Mouse (Mus musculus) intestine, embryonic 16.5 days (tissue): ENCODE results near the gene Cd276. TPM values are rescaled to one million over a fixed set of nuclear protein-coding genes. Genes with fewer than 3 reads are reported as not detected.

Experiments used
- polyA plus RNA-seq: library from polyadenylated mRNA; unstranded; fragments of >200 nt; fragmentation: Nextera tagmentation; extraction: Ambion mirVana; gene quantifications from 2 replicates; pipeline ENCODE4 v1.2.1, GENCODE M21; 2015

Gene Cd276
- polyA plus RNA-seq, 1 experiment from 2014 or later = 17.9 TPM

Other genes starting within 250 kb of the Cd276 start
- 19.1 and 24.5 TPM in 2 replicates for gene Loxl1, start 242.3 kb downstream of the Cd276 start, polyA plus RNA-seq
- not detected in 2 replicates for gene Tbc1d21, start 185.0 kb downstream of the Cd276 start, polyA plus RNA-seq
- gene Insyn1, start 66.8 kb downstream of the Cd276 start, polyA plus RNA-seq = 0.35 and 0.62 TPM in 2 replicates
- gene Nptn, start 26.8 kb upstream of the Cd276 start, polyA plus RNA-seq = 118 and 122 TPM in 2 replicates
- 1.4 TPM in 2 replicates for gene Rec114, start 188.5 kb upstream of the Cd276 start, polyA plus RNA-seq